Mouse (Mus musculus) myocyte (in vitro differentiated cells): Measurements from ENCODE around the gene Atf6. TPM values are rescaled to one million over a fixed set of nuclear protein-coding genes. Genes with fewer than 3 reads are reported as not detected.

Source experiments
- H3K27me3 ChIP-seq: one replicate; pipeline ENCODE4 v1.6.1; 2011; ENCODE audit not compliant: control insufficient read depth, insufficient read depth, insufficient read length
- H3K36me3 ChIP-seq: one replicate; pipeline ENCODE4 v1.6.1; 2011; ENCODE audit not compliant: control insufficient read depth, insufficient read depth
- H3K4me2 ChIP-seq: one replicate; pipeline ENCODE4 v1.6.1; 2011; ENCODE audit warnings: low read depth, control low read depth
- H3K4me3 ChIP-seq: one replicate; pipeline ENCODE4 v1.5.1; 2011; ENCODE audit warnings: mild to moderate bottlenecking, control low read depth, moderate library complexity
- H3K79me2 ChIP-seq: one replicate; pipeline ENCODE4 v1.6.1; 2011; ENCODE audit not compliant: control insufficient read depth, insufficient read depth
- H3ac ChIP-seq: one replicate; pipeline ENCODE4 v1.6.1; 2011; ENCODE audit not compliant: control insufficient read depth, insufficient read length
- CEBPB ChIP-seq: IDR thresholded peaks from 2 replicates; pipeline ENCODE4 v1.6.1; 2011; ENCODE audit warnings: mild to moderate bottlenecking, moderate library complexity; ENCODE audit not compliant: poor library complexity, insufficient read depth, severe bottlenecking
- E2F4 ChIP-seq: IDR thresholded peaks from one replicate; pipeline ENCODE4 v1.6.1; 2011; ENCODE audit warnings: mild to moderate bottlenecking, control low read depth, moderate library complexity; ENCODE audit not compliant: insufficient read depth
- MAX ChIP-seq: IDR thresholded peaks from one replicate; pipeline ENCODE4 v1.6.1; 2011; ENCODE audit warnings: low read depth, mild to moderate bottlenecking, control low read depth
- MYOD1 ChIP-seq, 3 experiments: IDR thresholded peaks; one replicate each; pipeline ENCODE4 v1.6.1; 2011; ENCODE audit warnings: control low read depth in 2 of 3, low read depth in 2 of 3, mild to moderate bottlenecking in 2 of 3, moderate library complexity in 1 of 3; ENCODE audit not compliant: insufficient read length in 2 of 3, control insufficient read depth in 1 of 3
- MYOG ChIP-seq, 3 experiments: IDR thresholded peaks; one replicate each; pipeline ENCODE4 v1.6.1; 2011; ENCODE audit warnings: control low read depth in 2 of 3, low read depth in 2 of 3, mild to moderate bottlenecking in 2 of 3; ENCODE audit not compliant: insufficient read length in 2 of 3, control insufficient read depth in 1 of 3, insufficient read depth in 1 of 3
- POLR2A ChIP-seq: IDR thresholded peaks from one replicate; pipeline ENCODE4 v1.6.1; 2011; ENCODE audit warnings: low read depth, mild to moderate bottlenecking, control low read depth, moderate library complexity; ENCODE audit not compliant: insufficient read length
- POLR2AphosphoS2 ChIP-seq: IDR thresholded peaks from one replicate; pipeline ENCODE4 v1.6.1; 2011; ENCODE audit warnings: low read depth, control low read depth; ENCODE audit not compliant: insufficient read length
- REST ChIP-seq: IDR thresholded peaks from one replicate; pipeline ENCODE4 v1.6.1; 2011; ENCODE audit warnings: mild to moderate bottlenecking, control low read depth, moderate library complexity; ENCODE audit not compliant: insufficient read depth, insufficient read length
- SRF ChIP-seq: IDR thresholded peaks from one replicate; pipeline ENCODE4 v1.6.1; 2011; ENCODE audit warnings: low read depth; ENCODE audit not compliant: control insufficient read depth, insufficient read length
- TCF12 ChIP-seq: IDR thresholded peaks from one replicate; pipeline ENCODE4 v1.6.1; 2011; ENCODE audit warnings: mild to moderate bottlenecking, control low read depth; ENCODE audit not compliant: poor library complexity, insufficient read depth, severe bottlenecking
- TCF3 ChIP-seq: IDR thresholded peaks from one replicate; pipeline ENCODE4 v1.6.1; 2011; ENCODE audit warnings: low read depth, control low read depth; ENCODE audit not compliant: insufficient read length
- USF1 ChIP-seq: IDR thresholded peaks from one replicate; pipeline ENCODE4 v1.6.1; 2011; ENCODE audit warnings: low read depth, mild to moderate bottlenecking, control low read depth, moderate library complexity
- polyA plus RNA-seq: library from polyadenylated mRNA; unstranded; fragments of >200 nt; fragmentation: generic; extraction: Trizol; gene quantifications from one replicate; pipeline ENCODE4 v1.2.1, GENCODE M21; 2012; ENCODE audit warnings: missing spikeins

Atf6 gene
- polyA plus RNA-seq, 1 experiment, result 40.2 TPM

DNA sequence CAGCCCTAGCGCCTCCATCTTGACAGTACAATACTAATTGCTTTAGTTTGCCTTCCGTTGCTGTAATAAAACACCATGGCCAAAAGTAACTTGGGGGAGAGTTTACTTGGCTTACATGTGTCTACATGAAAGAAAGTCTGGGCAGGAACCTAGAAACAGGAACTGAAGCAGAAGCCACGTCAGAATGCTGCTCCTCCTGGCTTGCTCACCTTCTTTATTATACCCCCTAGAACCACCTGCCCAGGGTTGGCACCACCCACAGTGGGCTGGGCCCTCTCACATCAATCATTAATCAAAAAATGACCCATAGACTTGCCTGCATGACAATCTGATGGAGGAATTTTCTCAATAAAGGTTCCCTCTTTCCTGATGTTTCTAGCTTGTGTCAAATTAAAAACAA is 2.8 kb downstream of the Atf6 start:
- Histone ChIP-seq H3K79me2 (peaks cover 77% of the 10 kb centered on the region), H3K4me3 (no peak overlapping the region), H3K4me2 (peak overlapping the region; percentile 5), H3ac (no peak overlapping the region), H3K36me3 (no peaks in the 10 kb centered on the region), H3K27me3 (no peaks in the 10 kb centered on the region)
- no peak for TF ChIP-seq MAX
- no peak for TF ChIP-seq E2F4
- TF ChIP-seq MYOD1 (IDR thresholded peaks at IDR 0.05; ENCODE audit: control insufficient read depth in 1 of 3, insufficient read length in 2 of 3, low read depth in 2 of 3), result no peak
- no peak for TF ChIP-seq TCF12
- TF ChIP-seq SRF, result no peak
- TF ChIP-seq MYOG (IDR thresholded peaks at IDR 0.05; ENCODE audit: control insufficient read depth in 1 of 3, insufficient read depth in 1 of 3, insufficient read length in 2 of 3, low read depth in 2 of 3), result no peak
- TF ChIP-seq TCF3, result no peak
- TF ChIP-seq CEBPB, result no peak
- no peak for TF ChIP-seq REST
- TF ChIP-seq POLR2AphosphoS2, result no peak

DNA sequence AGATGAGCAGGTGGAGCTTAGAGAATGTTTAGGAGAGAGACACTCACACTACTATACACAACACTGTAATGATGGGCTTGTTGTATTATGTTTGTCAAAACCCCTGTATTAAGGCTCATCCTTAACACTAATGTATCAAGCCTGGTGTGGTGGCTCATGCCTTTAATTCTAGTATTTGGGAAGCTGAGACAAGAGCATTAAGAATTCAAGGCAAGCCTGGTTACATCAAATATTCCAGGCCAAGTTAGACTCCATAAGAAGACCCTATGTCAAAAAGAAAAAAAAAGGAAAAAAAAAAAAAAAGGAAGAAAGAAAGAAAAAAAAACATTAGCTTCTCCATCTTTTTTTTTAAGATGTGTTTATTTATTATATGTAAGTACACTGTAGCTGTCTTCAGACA is 3.3 kb downstream of the Atf6 start:
- H3K79me2 ChIP-seq, result peaks cover 83% of the 10 kb centered on the region
- H3K27me3 ChIP-seq, result no peaks in the 10 kb centered on the region
- TF ChIP-seq E2F4, result no peak
- TF ChIP-seq MYOD1 (IDR thresholded peaks at IDR 0.05; ENCODE audit: control insufficient read depth in 1 of 3, insufficient read length in 2 of 3, low read depth in 2 of 3), result no peak
- no peak for TF ChIP-seq TCF12
- TF ChIP-seq CEBPB, result no peak
- H3ac ChIP-seq, result no peak overlapping the region
- no peak overlapping the region for H3K4me3 ChIP-seq
- no peaks in the 10 kb centered on the region for H3K36me3 ChIP-seq
- H3K4me2 ChIP-seq, result no peak overlapping the region

DNA sequence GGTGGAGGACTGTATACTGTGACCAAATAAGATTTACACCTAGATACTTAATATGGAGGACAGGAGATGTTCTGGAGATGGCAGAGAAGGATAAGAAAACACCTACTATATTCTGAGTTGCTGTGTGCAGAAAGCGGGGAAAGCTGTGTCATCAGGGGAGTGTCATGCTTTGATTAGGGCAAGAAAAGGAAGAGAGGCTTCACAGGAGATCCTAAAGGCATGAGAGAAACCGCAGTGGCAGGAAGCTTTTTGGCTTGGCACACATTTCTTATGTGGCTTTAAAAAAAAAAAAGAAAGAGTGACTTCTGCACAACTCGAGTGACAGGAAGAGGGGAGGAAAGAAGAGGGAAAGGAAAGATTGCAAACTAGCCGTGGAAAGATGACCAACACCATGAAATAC is 4.5 kb downstream of the Atf6 start:
- H3K4me3 ChIP-seq, result no peak overlapping the region
- H3ac ChIP-seq, result no peak overlapping the region
- H3K4me2 ChIP-seq, result peak overlapping the region; percentile 66
- H3K79me2 ChIP-seq, result peaks cover 95% of the 10 kb centered on the region
- H3K36me3 ChIP-seq, result no peaks in the 10 kb centered on the region
- no peak for TF ChIP-seq CEBPB
- TF ChIP-seq E2F4, result no peak
- no peak for TF ChIP-seq MYOD1 (IDR thresholded peaks at IDR 0.05; ENCODE audit: control insufficient read depth in 1 of 3, insufficient read length in 2 of 3, low read depth in 2 of 3)
- TF ChIP-seq SRF, result no peak
- TF ChIP-seq MAX, result no peak
- TF ChIP-seq REST, result no peak
- no peak for TF ChIP-seq TCF12
- TF ChIP-seq USF1, result no peak
- TF ChIP-seq POLR2A, result no peak
- TF ChIP-seq MYOG (IDR thresholded peaks at IDR 0.05; ENCODE audit: control insufficient read depth in 1 of 3, insufficient read depth in 1 of 3, insufficient read length in 2 of 3, low read depth in 2 of 3), result no peak
- TF ChIP-seq TCF3, result no peak
- TF ChIP-seq POLR2AphosphoS2, result no peak
- H3K27me3 ChIP-seq, result no peaks in the 10 kb centered on the region

DNA sequence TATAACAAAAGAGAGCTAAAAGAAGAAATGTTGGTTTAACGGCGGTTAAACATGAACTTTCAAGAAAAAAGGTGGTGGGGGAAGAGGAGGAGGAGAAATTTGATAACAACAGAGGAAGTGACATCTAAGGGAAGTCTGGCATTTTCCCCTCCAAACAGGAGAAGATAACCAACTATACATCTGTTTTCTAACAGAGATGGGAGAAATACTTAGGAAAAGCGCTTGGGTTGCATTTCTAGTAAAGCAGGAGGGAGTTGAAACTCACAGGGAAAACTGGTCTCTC is 5.2 kb downstream of the Atf6 start:
- H3K27me3 ChIP-seq, result no peaks in the 10 kb centered on the region

DNA sequence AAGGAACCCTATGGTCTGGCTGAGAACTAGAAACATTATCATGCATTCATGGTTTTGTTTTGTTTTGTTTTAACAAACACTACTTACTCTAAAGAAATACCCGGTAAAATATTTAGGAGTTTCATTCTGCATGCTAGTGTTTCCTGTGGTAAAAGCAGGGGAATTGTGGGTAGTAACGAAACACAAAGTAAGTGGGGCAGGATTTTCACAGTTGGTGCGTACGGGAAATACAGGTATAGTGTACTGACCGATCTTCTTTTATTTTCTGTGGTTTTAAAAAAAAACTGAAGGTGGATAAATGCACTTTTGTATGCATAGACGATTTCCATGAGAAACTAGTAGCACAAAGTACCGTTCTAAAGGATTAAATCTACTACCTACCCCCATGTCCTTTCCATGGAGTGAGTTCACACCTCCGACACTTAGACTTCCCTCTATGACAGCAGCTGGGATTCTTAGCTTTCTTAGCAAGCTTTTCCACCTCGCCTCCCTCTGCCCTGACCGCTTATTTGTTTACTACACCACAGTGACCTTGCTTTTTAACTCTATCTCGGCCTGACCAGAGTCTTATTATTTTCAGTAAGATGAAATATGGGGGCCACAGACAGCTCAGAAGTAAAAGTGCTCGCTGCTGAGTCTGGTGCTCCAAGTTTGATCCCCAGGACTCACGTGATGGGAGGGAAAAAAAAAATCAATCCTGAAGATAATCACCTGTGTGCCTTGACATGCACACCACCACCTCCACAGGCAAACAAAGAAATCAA is 5.7 kb downstream of the Atf6 start:
- Histone ChIP-seq H3K27me3 (no peaks in the 10 kb centered on the region), H3K4me2 (no peak overlapping the region), H3ac (no peak overlapping the region), H3K36me3 (no peaks in the 10 kb centered on the region), H3K79me2 (peaks cover 99% of the 10 kb centered on the region), H3K4me3 (no peak overlapping the region)
- TF ChIP-seq MYOG (IDR thresholded peaks at IDR 0.05; ENCODE audit: control insufficient read depth in 1 of 3, insufficient read depth in 1 of 3, insufficient read length in 2 of 3, low read depth in 2 of 3), result no peak
- no peak for TF ChIP-seq REST
- TF ChIP-seq CEBPB, result no peak
- TF ChIP-seq USF1, result no peak
- TF ChIP-seq POLR2AphosphoS2, result no peak
- no peak for TF ChIP-seq TCF3
- TF ChIP-seq TCF12, result no peak

More for the DNA sequence above, 5.2 kb downstream of the Atf6 start:
- peaks cover 99% of the 10 kb centered on the region for H3K79me2 ChIP-seq
- H3K36me3 ChIP-seq, result no peaks in the 10 kb centered on the region
- no peak overlapping the region for H3K4me3 ChIP-seq
- H3K4me2 ChIP-seq, result peak overlapping the region; percentile 66
- no peak overlapping the region for H3ac ChIP-seq
- TF ChIP-seq SRF, result no peak
- TF ChIP-seq USF1, result no peak
- TF ChIP-seq POLR2A, result no peak
- TF ChIP-seq REST, result no peak
- TF ChIP-seq MYOG (IDR thresholded peaks at IDR 0.05; ENCODE audit: control insufficient read depth in 1 of 3, insufficient read depth in 1 of 3, insufficient read length in 2 of 3, low read depth in 2 of 3), result no peak
- TF ChIP-seq CEBPB, result no peak
- TF ChIP-seq MYOD1 (IDR thresholded peaks at IDR 0.05; ENCODE audit: control insufficient read depth in 1 of 3, insufficient read length in 2 of 3, low read depth in 2 of 3), result no peak
- no peak for TF ChIP-seq TCF12
